ENCODE assay signal across 8 mouse cellular contexts in genomic region chr15:11380087-11380530, GRCm38 (mm10). TPM values are rescaled to one million over a fixed set of nuclear protein-coding genes. Genes with fewer than 3 reads are reported as not detected.
DNase-seq lines count a peak whose midpoint lies in the region; ATAC-seq and TF ChIP-seq lines count a peak whose summit lies in the region.
"Had no signal": no experiment of that assay in that cellular context is flagged by ENCODE, and none has a peak within 500 bp of the region (broad histone marks: within the 10 kb centered on the region; RNA-seq: fewer than 3 reads in every experiment).

No protein-coding gene starts in this region.

- DNase-seq in liver, postnatal 0 days, result no peak
- DNase-seq in Patski (ENCODE audit: low read depth, low spot score), result no peak
- peak; percentile 46 for DNase-seq in embryo, embryonic 11.5 days (ENCODE audit: low read depth, low spot score)
- DNase-seq in frontal cortex, postnatal 14 days (ENCODE audit: low spot score in 2 of 2), result no peak

- no peaks in the 10 kb centered on the region for H3K9me3 ChIP-seq in liver, postnatal 0 days (ENCODE audit: low read length)
- H3K9me3 ChIP-seq in liver, embryonic 12.5 days (replicated peaks), result no peaks in the 10 kb centered on the region
- H3K9me3 ChIP-seq in intestine, embryonic 16.5 days (ENCODE audit: control insufficient read depth, low read length), result no peaks in the 10 kb centered on the region
- H3K9me3 ChIP-seq in neural tube, embryonic 14.5 days (ENCODE audit: control insufficient read depth, low read length), result no peaks in the 10 kb centered on the region

- in situ Hi-C loops in Patski (cut with MboI; ENCODE audit: low pct_unique_long_range_greater_than_20kb), result loop anchor here (5.0 kb wide), 2 partner anchors 58 to 458 kb away; no protein-coding TSS in a partner anchor

- no peaks in the 10 kb centered on the region for H3K27me3 ChIP-seq in liver, postnatal 0 days (ENCODE audit: insufficient read depth, low read length)
- H3K27me3 ChIP-seq in liver, embryonic 12.5 days (replicated peaks), result no peaks in the 10 kb centered on the region
- peaks cover 7% of the 10 kb centered on the region for H3K27me3 ChIP-seq in Patski
- H3K27me3 ChIP-seq in intestine, embryonic 16.5 days (replicated peaks; ENCODE audit: control insufficient read depth, insufficient read depth, low read length), result no peaks in the 10 kb centered on the region
- H3K27me3 ChIP-seq in neural tube, embryonic 14.5 days (ENCODE audit: control insufficient read depth, insufficient read depth, low read length), result no peaks in the 10 kb centered on the region
- H3K27me3 ChIP-seq: megakaryocyte, embryonic 14.5 days had no signal

- peak; percentile 65 for TF ChIP-seq CTCF in liver, postnatal 0 days (IDR thresholded peaks at IDR 0.05; ENCODE audit: low read depth)
- TF ChIP-seq CTCF in Patski (IDR thresholded peaks at IDR 0.05), result peak; percentile 75

- WGBS in liver, postnatal 0 days (ENCODE audit: insufficient replicate concordance), result 47% methylated on average over 8 of the region's 8 CpGs
- 46% methylated on average over 8 of the region's 8 CpGs for WGBS in liver, embryonic 12.5 days (ENCODE audit: insufficient replicate concordance)
- 46% methylated on average over 8 of the region's 8 CpGs for WGBS in intestine, embryonic 16.5 days
- 43% methylated on average over 8 of the region's 8 CpGs for WGBS in neural tube, embryonic 14.5 days

- peaks cover 15% of the 10 kb centered on the region for H3K36me3 ChIP-seq in liver, postnatal 0 days (replicated peaks; ENCODE audit: insufficient read depth, low read length)
- H3K36me3 ChIP-seq in liver, embryonic 12.5 days, result peaks cover 27% of the 10 kb centered on the region
- peaks cover 14% of the 10 kb centered on the region for H3K36me3 ChIP-seq in intestine, embryonic 16.5 days (ENCODE audit: control insufficient read depth, insufficient read depth, low read length)
- peaks cover 14% of the 10 kb centered on the region for H3K36me3 ChIP-seq in neural tube, embryonic 14.5 days (ENCODE audit: control insufficient read depth, insufficient read depth, low read length)

- TF ChIP-seq EP300 in liver, postnatal 0 days (IDR thresholded peaks at IDR 0.05; ENCODE audit: low read depth), result no peak

- no peak for ATAC-seq in liver, postnatal 0 days
- ATAC-seq in liver, embryonic 12.5 days, result no peak
- no peak for ATAC-seq in Patski
- ATAC-seq in intestine, embryonic 16.5 days, result peak; percentile 39
- peak; percentile 80 for ATAC-seq in neural tube, embryonic 14.5 days (ENCODE audit: low read depth)

- POLR2A ChIA-PET in Patski (lab: Charles Lee), result no interaction called here

- H3K4me2 ChIP-seq in liver, postnatal 0 days (ENCODE audit: low read depth, low read length), result no peak overlapping the region
- no peak overlapping the region for H3K4me2 ChIP-seq in liver, embryonic 12.5 days
- H3K4me2 ChIP-seq in intestine, embryonic 16.5 days (ENCODE audit: low read depth, low read length), result no peak overlapping the region
- no peak overlapping the region for H3K4me2 ChIP-seq in neural tube, embryonic 14.5 days (ENCODE audit: low read depth, low read length)

- H3K4me1 ChIP-seq in liver, postnatal 0 days (ENCODE audit: insufficient read depth), result no peaks in the 10 kb centered on the region
- no peaks in the 10 kb centered on the region for H3K4me1 ChIP-seq in liver, embryonic 12.5 days
- peaks cover 2% of the 10 kb centered on the region; the same call in 1 of the 2 replicates for H3K4me1 ChIP-seq in intestine, embryonic 16.5 days (ENCODE audit: control insufficient read depth, insufficient read depth, low read length)
- H3K4me1 ChIP-seq in neural tube, embryonic 14.5 days (ENCODE audit: control insufficient read depth, insufficient read depth, low read length), result no peaks in the 10 kb centered on the region

- no peak overlapping the region for H3K4me3 ChIP-seq in liver, postnatal 0 days (ENCODE audit: low read depth, low read length)
- H3K4me3 ChIP-seq in liver, embryonic 12.5 days, result no peak overlapping the region
- no peak overlapping the region for H3K4me3 ChIP-seq in intestine, embryonic 16.5 days (ENCODE audit: low read length)
- no peak overlapping the region for H3K4me3 ChIP-seq in neural tube, embryonic 14.5 days (ENCODE audit: low read depth, low read length)
- H3K4me3 ChIP-seq: megakaryocyte, embryonic 14.5 days had no signal

- H3K27ac ChIP-seq in liver, postnatal 0 days (ENCODE audit: low read depth), result no peak overlapping the region
- H3K27ac ChIP-seq in liver, embryonic 12.5 days, result no peak overlapping the region
- H3K27ac ChIP-seq in intestine, embryonic 16.5 days (ENCODE audit: low read length), result no peak overlapping the region
- no peak overlapping the region for H3K27ac ChIP-seq in neural tube, embryonic 14.5 days (ENCODE audit: low read depth, low read length)

- CTCF ChIA-PET in Patski (lab: Charles Lee), result interaction anchor here (0.5 to 3.2 kb wide), 20 partner anchors 8 to 459 kb away, joined by 3 to 30 read pairs (median 5); partner anchors contain the start of genes Rxfp3 and Tars

- H3K9ac ChIP-seq in liver, postnatal 0 days (replicated peaks), result no peak overlapping the region
- no peak overlapping the region for H3K9ac ChIP-seq in liver, embryonic 12.5 days
- no peak overlapping the region for H3K9ac ChIP-seq in intestine, embryonic 16.5 days (ENCODE audit: low read depth, low read length)
- no peak overlapping the region for H3K9ac ChIP-seq in neural tube, embryonic 14.5 days (replicated peaks; ENCODE audit: low read depth, low read length)

RNA-seq across cellular contexts. Expression of gene Tars, which starts 19.4 kb away (rescaled TPM):
- 25.3 and 27.1 TPM in 2 replicates for polyA plus RNA-seq in liver, postnatal 0 days (2015; fragmentation: Nextera tagmentation; extraction: Ambion mirVana)
- polyA plus RNA-seq in liver, embryonic 12.5 days (2016; fragmentation: Nextera tagmentation; extraction: Ambion mirVana), result 69.7 and 70.5 TPM in 2 replicates
- 74.1 TPM for polyA plus RNA-seq in Patski (2021)
- polyA plus RNA-seq in intestine, embryonic 16.5 days (2015; fragmentation: Nextera tagmentation; extraction: Ambion mirVana), result 64.3 and 69.3 TPM in 2 replicates
- polyA plus RNA-seq in neural tube, embryonic 14.5 days (2014; fragmentation: Nextera tagmentation; extraction: Ambion mirVana), result 45.4 and 50.0 TPM in 2 replicates

Comparison
In these comparisons a context has a peak if more than half of its experiments do, and no peak if none do; other contexts are left out.
1. ATAC-seq: peak in intestine, embryonic 16.5 days (single experiment) and neural tube, embryonic 14.5 days (single experiment); none in liver, postnatal 0 days (single experiment), liver, embryonic 12.5 days (single experiment) and Patski (single experiment).